Mouse (Mus musculus) liver, embryonic 14.5 days (tissue): ENCODE data around the gene Anapc11. TPM values are rescaled to one million over a fixed set of nuclear protein-coding genes. Genes with fewer than 3 reads are reported as not detected.

ENCODE experiments used
- ATAC-seq: fragments of 200-750 bp; cut with Nextera tagmentation; 2 replicates; pipeline ENCODE4 v1.8.0; 2017; ENCODE audit warnings: moderate number of reproducible peaks, mild to moderate bottlenecking, moderate library complexity; ENCODE audit not compliant: insufficient read depth
- DNase-seq, 3 experiments: peaks; one replicate each; pipeline ENCODE4 v3.0.0-alpha.2; 2012 to 2013; ENCODE audit warnings: low read depth in 3 of 3, low spot score in 3 of 3
- H3K27ac ChIP-seq: fragments of 300-500 bp; sonication (generic); 2 replicates; pipeline ENCODE4 v1.5.1; 2014; ENCODE audit warnings: moderate library complexity, mild to moderate bottlenecking, control low read depth, inconsistent platforms
- H3K27me3 ChIP-seq: fragments of 300-500 bp; sonication (generic); 2 replicates; pipeline ENCODE4 v1.6.1; 2014; ENCODE audit warnings: mild to moderate bottlenecking, low read length, moderate library complexity; ENCODE audit not compliant: control insufficient read depth, insufficient read depth
- H3K36me3 ChIP-seq: fragments of 300-500 bp; sonication (generic); replicated peaks from 2 replicates; pipeline ENCODE4 v1.6.1; 2014; ENCODE audit warnings: low read depth; ENCODE audit not compliant: control insufficient read depth, insufficient read depth
- H3K4me1 ChIP-seq, 2 experiments: fragments of 200-500 bp in 1 of 2; fragments of 300-500 bp in 1 of 2; sonication (generic) in 1 of 2; replicated peaks; 2 replicates each; pipeline ENCODE4 v1.6.1; 2012 to 2014; ENCODE audit warnings: antibody characterized with exemption in 1 of 2, inconsistent platforms in 1 of 2, low read length in 1 of 2; ENCODE audit not compliant: control insufficient read depth in 2 of 2, insufficient read depth in 2 of 2
- H3K4me2 ChIP-seq: fragments of 300-500 bp; sonication (generic); 2 replicates; pipeline ENCODE4 v1.6.1; 2014; ENCODE audit warnings: low read depth, mild to moderate bottlenecking, control low read depth, moderate library complexity
- H3K4me3 ChIP-seq, 2 experiments: fragments of 200-500 bp in 1 of 2; fragments of 300-500 bp in 1 of 2; sonication (generic) in 1 of 2; 2 replicates each; pipeline ENCODE4 v1.5.1; 2012 to 2014; ENCODE audit warnings: low read depth in 2 of 2, low read length in 2 of 2, mild to moderate bottlenecking in 2 of 2, control low read depth in 1 of 2, inconsistent platforms in 1 of 2, moderate library complexity in 1 of 2; ENCODE audit not compliant: insufficient read depth in 1 of 2
- H3K9ac ChIP-seq: fragments of 300-500 bp; sonication (generic); replicated peaks from 2 replicates; pipeline ENCODE4 v1.6.1; 2014; ENCODE audit warnings: mild to moderate bottlenecking, control low read depth, moderate library complexity
- H3K9me3 ChIP-seq: fragments of 300-500 bp; sonication (generic); 2 replicates; pipeline ENCODE4 v1.6.1; 2016; ENCODE audit warnings: low read length, mixed read lengths; ENCODE audit not compliant: control insufficient read depth
- CTCF ChIP-seq: IDR thresholded peaks from 2 replicates; pipeline ENCODE4 v1.5.1; 2016; ENCODE audit warnings: antibody characterized with exemption, low read depth, control low read depth
- EP300 ChIP-seq: IDR thresholded peaks from 2 replicates; pipeline ENCODE4 v1.6.1; 2016; ENCODE audit warnings: antibody characterized with exemption, low read depth
- WGBS: fragments of 180-500 bp; shearing (Covaris S2); extraction: QIAGEN DNeasy Blood & Tissue Kit; methylation state at CpG from one replicate; pipeline ENCODE4 v1.1.7; 2014; ENCODE audit not compliant: insufficient replicate concordance; 5-methylcytosine and 5-hydroxymethylcytosine counted together
- polyA plus RNA-seq, 2 experiments: library from polyadenylated mRNA; depleted of rRNA in 1 of 2; stranded (reverse) in 1 of 2; unstranded in 1 of 2; fragments of >200 nt; fragmentation: Nextera tagmentation in 1 of 2; extraction: Ambion mirVana in 1 of 2; gene quantifications; 2 replicates each; pipeline versions ENCODE4 v1.2.1 to v1.2.3; 2012 to 2014

The Anapc11 gene
- polyA plus RNA-seq, 2 experiments, result 60.4 to 93.5 TPM

DNA sequence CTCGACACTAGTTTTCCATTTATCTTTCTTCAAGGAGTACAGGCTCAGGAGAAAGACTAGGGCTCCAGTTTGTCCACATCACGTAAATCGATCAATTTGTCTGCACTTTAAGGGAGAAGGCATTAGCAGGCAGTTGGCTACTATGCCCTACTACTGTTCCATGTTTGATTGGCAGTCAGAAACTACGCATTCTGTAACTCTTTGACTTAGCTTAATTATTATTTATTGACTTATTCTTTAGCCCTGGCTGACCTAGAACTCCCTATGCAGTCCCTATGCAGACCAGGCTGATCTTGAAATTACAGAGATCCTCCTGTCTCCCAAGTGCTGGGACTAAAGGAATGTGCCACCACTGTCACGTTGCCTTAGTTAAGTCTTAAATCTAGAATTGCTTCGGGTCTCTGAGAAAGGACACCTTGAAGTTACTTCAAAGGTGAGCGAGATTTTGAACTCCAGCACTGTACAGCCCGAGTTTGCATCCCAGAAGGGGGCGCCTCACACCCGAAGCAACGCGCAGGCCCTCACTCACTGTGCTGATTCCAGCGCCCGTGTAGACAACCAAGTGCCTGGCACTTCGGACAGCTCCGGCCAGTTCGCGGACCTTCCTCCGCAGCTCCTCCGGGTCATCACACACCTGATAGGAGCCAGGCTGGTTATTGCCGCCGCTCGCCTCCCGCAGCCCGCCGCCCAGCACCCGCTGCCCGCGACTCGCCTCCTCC is 25.9 kb downstream of the Anapc11 start:
- DNase-seq (no peak), ATAC-seq (peak; percentile 80)
- Histone ChIP-seq H3K27ac (peak overlapping the region; percentile 69), H3K4me2 (peak overlapping the region; percentile 91), H3K36me3 (peaks cover 38% of the 10 kb centered on the region), H3K9ac (peak overlapping the region; percentile 94), H3K27me3 (no peaks in the 10 kb centered on the region), H3K9me3 (no peaks in the 10 kb centered on the region), H3K4me3 (peak overlapping the region; percentile 74 to 91), H3K4me1 (peaks cover 15 to 26% of the 10 kb centered on the region in 2 experiments)
- peak; percentile 91 for TF ChIP-seq CTCF
- TF ChIP-seq EP300, result no peak
- 11% methylated on average over 30 of the region's 30 CpGs for WGBS

DNA sequence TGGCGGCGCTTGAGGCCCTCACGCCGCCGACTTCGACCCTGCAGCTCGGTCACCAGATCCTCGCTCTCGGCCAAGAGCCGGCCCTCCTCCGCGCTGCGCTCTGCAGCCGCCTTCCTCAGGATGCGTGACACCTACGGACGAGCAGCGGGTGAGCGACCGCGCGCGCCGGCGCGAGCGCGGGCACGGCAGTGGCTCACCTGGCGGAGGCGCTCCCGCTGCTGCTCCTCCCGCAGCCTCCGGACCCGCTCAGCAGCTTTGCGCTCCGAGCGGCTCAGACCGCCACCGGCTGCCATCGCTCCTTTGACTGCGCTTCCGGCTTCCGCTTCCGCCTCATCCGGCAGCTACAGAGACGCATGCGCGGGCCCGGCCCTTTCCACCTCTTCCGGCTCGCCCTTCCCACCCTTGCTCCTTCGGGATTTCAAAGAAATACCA is 26.5 kb downstream of the Anapc11 start:
- H3K36me3 ChIP-seq, result peaks cover 37% of the 10 kb centered on the region
- TF ChIP-seq EP300 (no peak), CTCF (no peak)
- peak overlapping the region; percentile 91 for H3K4me2 ChIP-seq
- H3K27ac ChIP-seq, result peak overlapping the region; percentile 69
- ATAC-seq, result peak; percentile 72
- H3K27me3 ChIP-seq, result no peaks in the 10 kb centered on the region
- no peaks in the 10 kb centered on the region for H3K9me3 ChIP-seq
- DNase-seq, result peak in 2 of 3 experiments; percentile 66 to 69
- WGBS, result under 1% methylated on average over 53 of the region's 53 CpGs
- peak overlapping the region; percentile 74 to 91 for H3K4me3 ChIP-seq
- H3K9ac ChIP-seq, result peak overlapping the region; percentile 94
- peaks cover 19 to 29% of the 10 kb centered on the region in 2 experiments for H3K4me1 ChIP-seq

GRCm38 (mm10) chr11:120625152-120625775 is 27.0 kb downstream of the Anapc11 start, which contains the start of gene Sirt7:
TSS of gene Sirt7 (minus strand) at chr11:120625240.
- Histone ChIP-seq H3K27ac (peak within 1 kb of the TSS; percentile 69), H3K4me1 (peaks cover 23 to 33% of the 10 kb centered on the region in 2 experiments), H3K9ac (peak within 1 kb of the TSS; percentile 94), H3K9me3 (no peaks in the 10 kb centered on the region), H3K36me3 (peaks cover 32% of the 10 kb centered on the region), H3K4me2 (peak within 1 kb of the TSS; percentile 91), H3K4me3 (peak within 1 kb of the TSS; percentile 74 to 91), H3K27me3 (no peaks in the 10 kb centered on the region)
- ATAC-seq (no peak), DNase-seq (no peak)
- WGBS, result 12% methylated on average over 5 of the region's 5 CpGs
- TF ChIP-seq EP300, result no peak
- 0 out of 2 replicates have a peak, but pooled peaks have one; percentile 11 for TF ChIP-seq CTCF

DNA sequence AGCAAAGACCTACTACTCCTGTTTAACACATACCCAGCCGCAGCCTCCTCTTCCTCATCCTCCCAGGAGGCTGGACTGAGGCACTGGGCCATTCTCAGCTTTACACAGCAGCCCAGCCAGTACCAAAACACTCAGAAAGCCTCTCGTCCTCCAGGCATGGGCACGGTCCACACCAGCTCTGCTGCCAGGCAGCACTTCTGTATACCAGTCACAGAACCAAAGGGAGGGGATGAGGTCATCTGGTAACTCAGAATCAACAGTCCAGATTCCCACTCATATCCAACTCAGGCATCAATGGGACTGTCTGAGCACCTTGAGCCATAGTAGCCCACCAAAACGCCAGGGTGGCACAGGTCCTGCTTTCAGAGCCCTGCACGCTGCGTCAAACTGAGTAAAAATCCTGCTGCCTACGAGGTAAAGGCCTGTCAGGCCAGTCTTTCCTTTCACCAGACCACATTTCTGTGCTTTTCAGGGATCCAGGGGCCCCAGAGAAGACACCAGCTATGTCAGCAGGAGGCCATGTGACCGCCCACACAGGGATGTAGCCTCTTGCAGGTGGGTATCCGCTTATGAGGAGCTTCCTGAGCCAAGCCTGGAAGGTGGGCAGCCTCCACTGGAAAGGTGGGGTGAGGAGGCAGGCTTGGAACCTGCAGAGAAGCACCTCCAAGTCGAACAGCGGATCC is 28.7 kb downstream of the Anapc11 start:
- peaks cover 39 to 50% of the 10 kb centered on the region in 2 experiments for H3K4me1 ChIP-seq
- TF ChIP-seq EP300, result no peak
- no peak for TF ChIP-seq CTCF
- no peak overlapping the region for H3K9ac ChIP-seq
- H3K27ac ChIP-seq, result peak overlapping the region; percentile 44; the same call in 1 of the 2 replicates
- 83% methylated on average over 11 of the region's 11 CpGs for WGBS
- no peak overlapping the region; the same call in 1 of the 2 replicates for H3K4me2 ChIP-seq
- H3K4me3 ChIP-seq, result no peak overlapping the region
- DNase-seq (no peak), ATAC-seq (no peak)
- H3K9me3 ChIP-seq, result no peaks in the 10 kb centered on the region
- peaks cover 15% of the 10 kb centered on the region for H3K36me3 ChIP-seq
- H3K27me3 ChIP-seq, result no peaks in the 10 kb centered on the region
